Mouse (Mus musculus): ENCODE data around the gene Gnaq. TPM values are rescaled to one million over a fixed set of nuclear protein-coding genes. Genes with fewer than 3 reads are reported as not detected.
A peak's percentile ranks its signal among the peaks of the same experiment; 100 is the strongest.

The Gnaq gene
- total RNA-seq, 2 experiments from 2014 or later: 165 to 178 TPM

DNA sequence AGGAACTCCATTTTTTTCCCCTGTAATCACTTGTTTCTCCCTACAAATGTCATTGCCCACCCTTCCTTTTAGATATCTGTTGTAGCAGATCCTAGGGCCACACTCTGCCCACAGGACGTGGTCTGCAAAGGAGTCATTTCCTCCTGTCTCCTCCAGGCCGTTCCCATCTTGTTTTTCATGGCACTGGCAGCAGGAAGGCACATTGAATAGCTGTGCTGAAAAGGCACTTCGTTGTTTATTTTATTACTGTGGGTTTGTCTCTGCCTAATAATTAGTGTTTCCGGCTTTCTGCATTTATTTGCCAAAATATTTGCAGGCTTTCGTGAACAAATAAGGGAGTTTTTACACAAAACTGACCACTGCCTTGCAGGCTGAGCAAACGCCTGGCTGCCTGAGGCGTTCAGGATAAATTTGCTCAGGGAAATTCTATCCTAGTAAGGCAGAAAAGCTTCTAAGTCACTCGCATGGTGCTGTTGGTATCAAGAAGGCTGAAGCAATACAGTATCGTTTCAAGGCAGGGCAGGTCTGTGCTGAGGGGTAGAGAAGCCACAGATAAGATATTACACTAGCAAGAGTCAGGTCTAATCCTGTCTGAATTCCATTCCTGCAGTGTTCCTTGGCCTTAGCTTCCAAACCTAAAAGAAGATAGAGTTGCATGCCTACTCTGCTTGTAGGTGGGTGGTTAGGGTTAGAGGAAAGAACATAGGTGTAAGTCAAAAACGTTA lies 154.0 kb downstream of the Gnaq start:
- DNase-seq (ENCODE audit: low spot score in 2 of 2): no peak
- intact Hi-C loops (cut with DNase I): no loop called here

DNA sequence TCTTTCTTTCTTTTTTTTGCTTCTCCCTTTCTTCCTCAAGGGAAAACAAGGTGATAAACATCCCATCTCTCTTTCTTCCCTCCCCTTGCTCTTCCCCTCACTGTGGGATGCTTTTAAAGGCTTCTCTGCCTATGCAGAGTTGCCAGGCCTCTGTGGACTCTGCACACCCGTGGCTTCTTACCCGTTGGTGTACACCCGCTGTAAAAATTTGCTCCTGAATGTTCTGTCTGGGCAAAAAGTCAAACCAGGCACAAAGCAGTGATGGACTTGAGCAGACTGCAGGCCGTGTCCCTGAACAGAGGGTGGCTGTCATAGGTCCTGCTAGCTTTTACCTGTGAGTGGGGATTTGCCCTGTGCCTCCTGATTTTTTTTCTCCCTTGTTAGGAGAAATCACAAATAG lies 154.7 kb downstream of the Gnaq start:
- intact Hi-C loops (cut with DNase I): no loop called here
- DNase-seq (ENCODE audit: low spot score in 2 of 2): no peak

DNA sequence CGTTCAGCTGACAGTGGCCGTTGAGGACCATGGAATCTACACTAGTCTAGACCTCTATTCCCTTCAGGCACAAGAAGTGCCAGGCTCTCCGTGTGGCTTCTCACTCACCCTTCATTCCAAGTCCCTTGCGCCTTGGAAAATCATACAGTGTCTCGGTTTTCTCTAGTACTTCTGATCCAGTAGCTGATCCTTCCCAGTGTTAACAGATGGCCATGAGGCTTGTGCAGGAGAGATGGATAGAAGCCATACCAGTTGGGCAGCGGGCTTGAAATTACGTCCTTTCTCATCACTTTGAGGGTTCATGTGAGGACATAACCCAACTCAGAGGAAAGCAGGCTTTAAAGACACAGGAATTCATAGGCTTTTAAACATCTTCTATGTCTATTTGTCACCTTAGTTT lies 155.3 kb downstream of the Gnaq start:
- intact Hi-C loops (cut with DNase I): no loop called here
- peak in 1 of 2 experiments; percentile 51 for DNase-seq (ENCODE audit: low spot score in 2 of 2)

DNA sequence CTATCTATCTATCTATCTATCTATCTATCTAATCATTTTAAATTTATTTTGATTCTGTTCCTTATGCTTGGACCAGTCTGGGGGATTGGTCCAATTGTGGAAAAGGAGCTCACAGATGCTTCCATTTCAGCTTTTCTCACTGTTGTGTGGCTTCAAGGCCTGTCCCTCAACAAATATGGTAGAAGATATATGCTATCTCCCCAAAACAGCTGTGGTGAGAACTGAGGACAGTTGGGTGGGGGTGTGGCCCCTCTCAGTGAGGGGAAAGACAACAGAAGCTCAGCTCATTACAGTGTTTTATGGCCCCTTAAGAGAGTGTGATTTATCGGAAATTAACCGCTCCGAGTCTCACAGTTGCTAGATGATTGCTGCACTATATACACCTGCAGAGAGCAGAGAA lies 158.5 kb downstream of the Gnaq start:
- intact Hi-C loops (cut with DNase I): no loop called here

DNA sequence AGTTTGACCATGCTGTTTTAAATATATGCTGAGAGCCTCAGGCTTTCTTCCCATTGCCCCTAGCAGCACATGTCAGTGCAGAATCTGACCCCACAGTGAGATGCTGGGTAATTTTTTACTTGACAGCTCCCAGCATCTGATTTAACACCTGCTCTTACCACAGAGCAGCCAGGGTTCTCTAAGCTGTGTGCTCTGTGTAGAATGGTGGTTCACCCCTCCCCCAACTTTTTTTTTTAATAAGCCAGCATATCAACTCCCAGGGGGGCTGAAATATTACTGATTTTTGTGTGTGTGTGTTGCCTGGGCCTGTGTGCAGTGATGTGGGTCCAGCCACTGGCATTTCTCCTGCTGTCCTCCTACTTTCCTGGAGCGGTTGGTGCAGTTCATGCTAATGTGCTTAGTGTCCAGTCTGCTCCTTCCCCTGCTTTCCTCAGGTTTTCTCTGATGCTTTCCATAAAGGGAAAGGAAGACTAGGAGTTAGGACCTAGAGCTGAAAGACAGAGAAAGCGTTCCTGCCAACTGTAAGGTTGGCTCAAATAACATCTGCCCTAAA lies 159.5 kb downstream of the Gnaq start:
- no peak for DNase-seq (ENCODE audit: low spot score in 2 of 2)
- intact Hi-C loops (cut with DNase I): no loop called here

More for the DNA sequence above, 158.5 kb downstream of the Gnaq start:
- no peak for DNase-seq (ENCODE audit: low spot score in 2 of 2)

DNA sequence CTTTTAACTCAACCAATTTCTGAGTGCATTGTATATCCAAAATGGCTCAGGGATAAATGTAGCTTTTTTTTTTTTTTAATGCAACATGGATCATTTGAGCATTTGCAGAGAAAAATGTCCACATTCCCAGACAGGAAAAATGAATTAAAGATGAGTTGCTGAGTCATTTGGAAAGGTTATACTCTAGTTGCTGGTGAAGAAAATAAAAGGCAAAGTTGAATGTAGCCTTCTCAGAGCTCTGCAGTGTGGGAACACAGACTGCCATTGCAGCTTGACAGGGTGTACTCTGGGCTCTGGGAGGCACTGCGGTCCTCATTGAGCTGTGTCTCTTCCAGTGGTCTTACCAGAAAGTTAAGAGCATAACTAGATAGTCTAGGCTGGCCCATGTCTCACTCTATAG lies 160.3 kb downstream of the Gnaq start:
- intact Hi-C loops (cut with DNase I): no loop called here

DNA sequence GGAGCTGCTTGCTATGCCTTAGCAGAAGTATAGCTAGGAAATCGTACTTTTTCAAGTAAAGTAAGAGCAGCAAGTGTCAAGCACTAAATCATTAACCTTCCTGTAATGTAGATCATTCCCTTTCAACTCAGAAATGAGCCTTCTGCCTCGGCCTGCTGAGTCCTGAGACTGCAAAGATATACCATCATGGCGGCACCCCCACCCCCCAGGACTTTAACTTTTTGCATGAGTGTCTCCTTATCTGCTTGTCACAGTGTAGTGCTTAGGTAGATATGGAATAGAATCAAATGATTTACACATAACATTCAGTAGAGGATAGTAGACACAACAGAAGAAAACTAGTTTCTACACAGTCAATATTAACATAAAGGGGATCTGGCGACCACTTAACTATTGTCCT lies 167.8 kb downstream of the Gnaq start:
- intact Hi-C loops (cut with DNase I): no loop called here
- DNase-seq (ENCODE audit: low spot score in 2 of 2): no peak

More for the DNA sequence above, 160.3 kb downstream of the Gnaq start:
- DNase-seq (ENCODE audit: low spot score in 2 of 2): peak in 1 of 2 experiments; percentile 43

DNA sequence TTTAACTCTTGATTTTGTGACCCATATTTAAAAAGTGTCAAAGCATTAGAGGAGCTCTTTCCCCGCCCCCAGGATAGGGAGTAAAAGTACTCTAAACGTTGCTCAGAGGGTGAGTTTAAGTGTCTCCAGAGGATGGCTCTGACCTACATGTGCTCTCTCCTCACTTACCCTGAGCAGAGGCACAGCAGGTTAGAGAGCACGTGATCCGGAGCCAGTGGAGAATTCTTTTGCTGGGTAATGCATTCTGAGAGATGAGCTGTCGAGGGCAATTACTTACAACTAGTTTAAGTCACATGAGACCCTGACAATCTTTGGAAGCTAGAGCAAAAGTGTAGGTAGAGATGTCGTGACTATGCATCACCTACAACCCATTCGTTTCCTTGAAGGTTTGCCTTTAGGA lies 168.7 kb downstream of the Gnaq start:
- no peak for DNase-seq (ENCODE audit: low spot score in 2 of 2)
- intact Hi-C loops (cut with DNase I): no loop called here

DNA sequence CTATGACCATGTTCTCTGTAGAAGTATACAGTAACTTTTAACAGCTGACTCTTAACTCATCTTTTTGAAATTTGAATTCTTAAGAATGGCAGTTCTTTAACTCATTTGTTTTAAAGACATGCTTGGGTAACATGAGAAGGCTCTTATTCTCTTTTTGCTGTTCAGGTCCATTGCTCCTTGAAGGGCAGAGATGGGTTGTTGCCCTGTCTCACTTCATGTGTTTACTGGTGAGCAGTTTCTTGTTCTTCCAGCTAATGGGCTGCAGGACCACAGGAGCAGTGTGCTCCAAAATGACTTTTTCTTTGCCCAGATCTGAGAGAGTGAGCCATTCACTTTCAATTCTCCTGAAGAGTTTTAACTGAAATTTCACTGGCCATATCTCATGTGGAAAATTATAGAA lies 176.4 kb downstream of the Gnaq start:
- intact Hi-C loops (cut with DNase I): no loop called here
- DNase-seq (ENCODE audit: low spot score in 2 of 2): no peak

DNA sequence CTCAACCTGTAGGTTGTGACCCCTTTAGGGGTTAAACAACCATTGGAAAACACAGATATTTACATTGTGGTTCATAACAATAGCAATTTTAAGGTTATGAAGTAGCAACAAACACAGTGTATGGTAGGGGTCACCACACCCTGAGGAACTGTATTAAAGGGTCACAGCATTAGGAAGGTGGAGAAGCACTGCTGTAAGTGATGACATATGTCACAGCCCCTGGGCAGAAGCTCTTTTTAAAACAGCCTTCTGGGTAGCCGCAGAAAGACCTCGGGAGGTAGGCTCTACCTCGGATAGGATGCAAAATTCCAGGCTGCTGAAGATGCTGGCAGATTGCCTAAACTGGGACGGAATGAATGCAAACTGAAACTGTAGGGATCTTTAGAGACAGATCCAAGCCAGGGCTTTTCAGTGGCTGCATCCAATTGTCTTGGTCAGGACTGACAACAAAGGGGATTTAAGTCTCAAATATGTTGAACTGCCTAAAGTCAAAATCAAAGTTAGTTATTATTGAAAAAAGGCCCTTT lies 181.7 kb downstream of the Gnaq start:
- intact Hi-C loops (cut with DNase I): no loop called here
- peak in 1 of 2 experiments; percentile 22 for DNase-seq (ENCODE audit: low spot score in 2 of 2)

DNA sequence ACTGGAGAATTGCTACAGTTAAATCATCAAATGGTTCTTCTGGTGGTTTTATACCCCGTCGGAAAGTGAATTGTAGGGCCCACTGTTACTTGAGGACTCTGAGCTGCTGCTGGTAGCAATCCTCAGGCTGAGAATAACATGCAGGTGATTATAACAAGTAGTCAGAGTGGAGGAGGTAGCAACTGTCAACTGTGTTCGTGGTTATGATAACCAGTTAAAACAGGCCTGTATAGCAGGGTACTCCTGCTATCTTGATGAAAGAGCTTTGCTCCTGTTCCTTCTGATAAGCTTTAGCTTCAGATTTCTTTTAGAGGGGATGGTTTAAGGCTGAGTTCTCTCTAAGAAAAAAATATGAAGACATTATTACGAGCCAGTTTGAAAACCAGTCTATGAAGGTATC lies 182.9 kb downstream of the Gnaq start:
- intact Hi-C loops (cut with DNase I): no loop called here
- no peak for DNase-seq (ENCODE audit: low spot score in 2 of 2)

DNA sequence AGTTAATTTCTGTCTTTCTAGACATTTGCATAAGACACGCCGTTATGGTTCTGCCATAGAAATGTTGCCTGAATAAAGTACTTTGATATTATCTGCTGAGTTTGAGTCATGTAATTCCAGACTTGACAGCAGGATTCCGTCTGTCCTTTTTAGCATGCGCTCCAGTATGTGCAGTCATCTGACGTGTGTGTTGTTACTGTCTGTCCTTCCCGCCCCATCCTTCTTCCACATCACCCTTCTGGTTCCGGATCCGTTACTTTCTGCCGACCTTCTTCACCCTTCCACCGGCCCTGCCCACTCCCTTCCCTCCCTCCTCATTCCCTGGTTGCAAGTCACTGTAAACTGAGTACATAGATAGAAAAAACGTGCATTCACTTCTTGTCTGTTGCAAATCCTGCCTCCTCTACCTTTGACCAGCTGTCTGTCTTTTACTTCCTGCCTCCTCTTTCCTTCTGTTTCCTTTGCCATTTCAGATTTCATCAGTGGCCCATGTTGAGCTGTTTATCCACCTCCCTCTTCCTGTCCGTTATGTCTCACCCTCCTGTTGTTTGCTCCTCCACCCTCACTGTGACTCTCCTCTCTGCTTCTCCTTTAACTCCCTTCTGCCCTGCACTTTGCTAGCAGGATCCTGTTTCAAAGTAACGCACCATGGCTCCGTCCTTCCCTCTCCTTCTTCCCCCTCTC lies 185.6 kb downstream of the Gnaq start:
- DNase-seq (ENCODE audit: low spot score in 2 of 2): no peak
- intact Hi-C loops (cut with DNase I): no loop called here

DNA sequence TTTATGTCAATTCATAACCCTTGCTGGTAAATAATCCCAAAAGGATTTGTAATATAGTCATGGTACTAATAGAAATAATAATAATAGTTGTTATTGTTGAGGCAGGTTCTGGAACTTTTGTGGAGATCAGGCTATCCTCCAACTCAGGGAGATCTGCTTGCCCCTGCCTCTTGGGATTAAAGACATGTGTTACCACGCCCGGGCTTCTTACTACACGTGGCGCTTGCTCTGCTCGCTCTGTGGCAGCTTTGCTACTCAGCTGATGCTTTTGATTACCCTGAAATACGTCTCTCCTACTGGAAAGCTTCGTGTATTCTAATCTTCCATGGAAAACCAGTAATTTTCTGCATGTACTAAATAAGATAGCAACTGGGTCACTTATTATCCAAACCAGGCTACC lies 187.4 kb downstream of the Gnaq start:
- intact Hi-C loops (cut with DNase I): no loop called here

DNA sequence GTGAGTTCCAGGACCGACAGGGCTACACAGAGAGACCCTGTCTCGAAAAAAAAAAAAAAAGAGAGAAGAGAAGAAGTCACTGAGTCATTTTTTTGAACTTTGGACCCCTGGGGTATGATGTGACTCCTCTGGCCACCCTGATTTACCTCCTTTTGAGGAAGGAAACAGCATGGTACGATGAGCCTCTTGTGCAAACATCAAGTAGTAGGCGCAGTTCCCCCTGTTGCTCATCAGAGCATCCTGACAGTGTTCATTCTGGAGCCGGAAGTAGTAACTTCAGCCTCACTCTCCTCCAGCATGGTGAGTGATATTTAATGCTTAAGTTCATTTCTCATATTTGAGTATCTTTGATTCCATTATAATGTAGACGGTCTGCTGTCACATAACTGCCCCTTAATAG lies 190.4 kb downstream of the Gnaq start:
- intact Hi-C loops (cut with DNase I): no loop called here

More for the DNA sequence above, 187.4 kb downstream of the Gnaq start:
- no peak for DNase-seq (ENCODE audit: low spot score in 2 of 2)

DNA sequence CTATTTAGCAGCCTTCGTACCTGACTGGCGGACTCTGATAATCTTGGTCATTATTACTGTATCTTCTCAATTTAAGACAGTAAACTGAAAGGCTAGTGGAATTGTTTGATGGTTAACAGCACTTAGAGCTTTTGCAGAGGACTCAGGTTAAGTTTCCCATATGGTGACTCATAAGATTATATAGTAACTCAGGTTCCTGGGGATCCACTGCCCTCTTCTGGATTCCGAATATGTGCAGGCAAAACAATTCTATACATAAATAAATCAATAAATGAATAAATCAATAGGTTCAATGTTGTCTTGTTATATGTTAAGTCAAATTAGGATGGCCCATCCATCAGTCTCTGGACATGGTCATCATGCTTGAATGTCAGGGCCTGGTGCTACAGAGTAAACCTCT lies 191.6 kb downstream of the Gnaq start:
- DNase-seq (ENCODE audit: low spot score in 2 of 2): no peak
- intact Hi-C loops (cut with DNase I): no loop called here

More for the DNA sequence above, 190.4 kb downstream of the Gnaq start:
- no peak for DNase-seq (ENCODE audit: low spot score in 2 of 2)

DNA sequence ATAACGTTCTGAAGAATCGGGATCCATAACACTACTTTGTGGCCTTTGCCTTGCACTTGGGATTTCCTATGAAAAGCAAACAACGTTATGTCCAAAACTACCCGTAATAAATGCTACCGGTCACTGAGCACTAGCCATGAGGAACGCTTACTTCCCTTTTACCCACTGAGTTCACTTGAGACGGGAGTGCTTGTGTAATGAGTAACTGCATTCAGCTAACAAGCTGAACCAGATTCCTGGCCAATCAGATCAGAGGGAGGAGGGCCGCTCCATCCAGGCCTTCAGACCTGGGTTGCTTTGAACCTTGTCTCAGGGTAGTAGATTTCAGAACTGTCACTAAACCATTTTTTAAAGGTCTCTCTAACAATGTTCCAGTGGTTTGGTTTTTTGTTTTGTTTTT lies 193.3 kb downstream of the Gnaq start:
- intact Hi-C loops (cut with DNase I): no loop called here

DNA sequence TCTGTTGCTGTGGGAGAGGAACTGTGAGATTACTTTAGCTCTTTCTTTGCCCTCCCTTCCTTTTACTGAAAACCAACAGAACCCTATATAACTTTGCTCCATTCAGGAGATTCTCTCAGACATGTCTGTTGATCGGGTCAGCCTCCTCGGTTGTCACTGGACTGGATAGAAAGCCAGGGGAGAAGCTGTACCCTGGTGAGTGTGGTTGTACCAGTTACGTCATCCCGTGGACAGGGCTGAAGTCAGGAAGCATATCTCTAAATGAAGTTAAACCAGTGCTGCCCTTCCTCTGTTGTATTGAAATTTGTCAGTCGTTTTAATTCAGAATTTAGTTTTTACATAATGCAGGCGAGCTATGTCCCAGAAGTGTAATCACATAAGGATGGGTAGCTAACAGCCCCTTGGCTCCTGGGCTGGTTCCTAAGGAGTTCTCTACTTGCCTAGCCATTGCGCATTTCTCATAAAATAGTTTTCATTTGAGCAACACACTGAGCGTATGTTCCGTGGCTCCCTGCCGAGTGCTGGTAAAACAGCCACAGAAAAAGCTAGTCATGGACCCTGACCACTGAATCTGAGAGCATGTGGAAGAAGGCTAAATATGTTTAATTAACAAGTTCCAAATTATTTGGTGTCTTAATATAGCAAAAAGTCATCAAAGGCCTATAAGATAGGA lies 194.9 kb downstream of the Gnaq start:
- DNase-seq (ENCODE audit: low spot score in 2 of 2): no peak
- intact Hi-C loops (cut with DNase I): no loop called here

More for the DNA sequence above, 193.3 kb downstream of the Gnaq start:
- DNase-seq (ENCODE audit: low spot score in 2 of 2): no peak

DNA sequence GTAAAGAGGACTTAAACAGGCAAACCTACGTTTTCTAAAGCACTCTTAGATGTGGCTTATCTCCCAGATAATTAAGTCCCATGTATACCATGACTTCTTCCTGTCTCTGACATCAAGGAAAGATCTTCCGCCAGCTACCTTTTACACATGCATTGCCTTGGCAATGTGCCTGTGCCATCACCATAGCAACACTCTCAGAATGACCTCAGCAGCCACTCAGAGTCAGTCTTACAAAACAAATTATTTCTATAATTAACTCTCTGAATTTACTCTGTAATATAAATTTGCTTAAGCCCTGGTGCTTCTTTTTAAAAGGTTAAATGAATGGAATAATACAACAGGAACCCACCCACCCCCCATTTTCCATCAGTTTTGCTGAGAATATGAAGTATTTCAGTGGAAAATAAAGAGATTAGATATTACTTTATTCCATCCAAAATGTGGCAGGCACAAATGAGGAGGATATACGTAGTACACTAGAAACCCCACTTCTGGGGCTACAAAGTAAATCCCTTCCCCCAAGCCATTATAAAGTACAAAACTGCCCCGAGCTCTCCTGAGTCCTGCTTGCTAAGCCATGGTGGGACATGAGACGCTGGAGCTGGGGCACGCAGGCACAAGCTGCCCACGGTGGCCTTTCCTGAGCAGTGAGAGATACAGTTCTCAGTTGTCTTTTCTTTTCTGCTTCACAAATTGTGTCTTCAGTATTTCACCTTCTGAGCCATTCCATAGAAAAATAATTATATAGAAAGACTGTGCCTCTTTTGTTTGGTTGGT lies 195.6 kb downstream of the Gnaq start:
- intact Hi-C loops (cut with DNase I): no loop called here
- DNase-seq (ENCODE audit: low spot score in 2 of 2): peak; percentile 59 to 72

DNA sequence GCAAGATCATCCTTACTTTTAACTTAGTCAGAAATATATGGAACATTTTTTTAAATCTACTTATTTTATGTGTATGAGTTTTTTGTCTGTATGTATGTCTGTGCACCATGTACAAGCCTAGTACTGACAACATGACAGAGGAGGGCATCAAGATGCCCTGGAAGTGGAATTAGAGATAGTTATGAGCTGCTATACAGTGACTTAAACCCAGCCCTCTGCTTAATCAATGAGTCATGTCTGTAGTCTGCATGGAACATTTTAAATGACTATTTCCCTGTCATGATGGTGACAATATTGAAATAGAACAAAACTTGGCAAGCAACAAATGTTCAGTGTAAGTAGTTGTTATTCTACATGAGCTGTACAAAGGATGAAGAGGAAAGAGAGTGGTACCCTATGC lies 196.4 kb downstream of the Gnaq start:
- DNase-seq (ENCODE audit: low spot score in 2 of 2): no peak

DNA sequence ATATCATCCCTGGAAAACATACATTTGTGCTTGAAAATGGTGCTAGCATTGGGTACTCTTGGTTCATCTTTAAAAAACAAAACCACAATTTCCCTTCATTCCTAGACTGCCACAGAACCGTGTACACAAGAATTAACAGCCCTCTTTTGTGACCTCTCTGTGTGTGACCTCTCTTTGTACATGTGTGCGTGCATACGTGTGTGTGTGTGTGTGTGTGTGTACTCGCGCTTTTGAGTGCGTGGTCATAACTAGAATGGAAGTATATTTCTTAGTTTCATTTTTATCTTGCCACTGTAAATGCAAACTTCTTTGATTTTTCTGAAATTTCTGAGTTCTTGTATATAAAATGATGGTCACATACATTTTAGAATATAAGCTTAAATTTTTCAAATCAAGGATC lies 197.0 kb downstream of the Gnaq start:
- intact Hi-C loops (cut with DNase I): no loop called here
- DNase-seq (ENCODE audit: low spot score in 2 of 2): no peak

More for the DNA sequence above, 196.4 kb downstream of the Gnaq start:
- intact Hi-C loops (cut with DNase I): no loop called here

All from left cerebral cortex, postnatal 25 days (tissue).